Mouse (Mus musculus): Measurements from ENCODE around the gene Exosc2. TPM values are rescaled to one million over a fixed set of nuclear protein-coding genes. Genes with fewer than 3 reads are reported as not detected.

Gene Exosc2
- polyA plus RNA-seq, 1 experiment from 2014 or later = 42.8 TPM

DNA sequence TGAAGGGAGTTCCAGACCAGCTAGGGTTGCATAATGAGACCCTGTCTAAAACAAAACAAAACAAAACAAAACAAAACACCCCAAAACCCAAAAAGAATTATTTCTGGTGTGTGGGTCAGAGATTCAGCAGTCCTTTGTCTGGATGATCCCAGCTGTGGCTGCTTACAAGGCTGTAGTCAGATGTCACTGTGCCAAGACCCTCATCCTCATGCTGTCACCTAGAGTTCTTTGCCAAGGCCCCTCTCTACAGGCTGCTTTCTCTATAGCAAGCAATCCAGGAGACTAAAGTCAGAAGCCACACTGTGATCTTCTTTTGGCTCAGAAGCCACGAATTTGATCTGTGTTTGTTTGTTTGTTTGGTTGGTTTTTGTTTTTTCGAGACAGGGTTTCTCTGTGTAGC lies 42.2 kb downstream of the Exosc2 start:
- no peaks in the 10 kb centered on the region for H3K9me3 ChIP-seq (replicated peaks; ENCODE audit: control insufficient read depth, low read length)
- H3K4me1 ChIP-seq (ENCODE audit: control insufficient read depth, insufficient read depth, low read length) = peaks cover 3% of the 10 kb centered on the region; the same call in 1 of the 2 replicates
- no peak overlapping the region for H3K4me3 ChIP-seq (ENCODE audit: low read depth, low read length)
- no peak for ATAC-seq (replicated peaks; ENCODE audit: insufficient number of reproducible peaks, low FRiP score, low TSS enrichment)
- no peak overlapping the region for H3K27ac ChIP-seq (ENCODE audit: low read depth, low read length)
- WGBS (ENCODE audit: insufficient replicate concordance) = 78% methylated on average over 2 of the region's 2 CpGs
- H3K4me2 ChIP-seq = no peak overlapping the region
- H3K36me3 ChIP-seq (ENCODE audit: control insufficient read depth, insufficient read depth, low read length) = no peaks in the 10 kb centered on the region
- H3K27me3 ChIP-seq (ENCODE audit: control insufficient read depth, insufficient read depth, low read length) = no peaks in the 10 kb centered on the region
- no peak overlapping the region for H3K9ac ChIP-seq (ENCODE audit: low read depth, low read length)

- no peaks in the 10 kb centered on the region for H3K27me3 ChIP-seq (ENCODE audit: control insufficient read depth, insufficient read depth, low read length)
- WGBS (ENCODE audit: insufficient replicate concordance) = 75% methylated on average over 3 of the region's 3 CpGs
- peaks cover 3% of the 10 kb centered on the region; the same call in 1 of the 2 replicates for H3K4me1 ChIP-seq (ENCODE audit: control insufficient read depth, insufficient read depth, low read length)
- no peak overlapping the region for H3K4me2 ChIP-seq
- no peak overlapping the region for H3K4me3 ChIP-seq (ENCODE audit: low read depth, low read length)
- no peak overlapping the region for H3K27ac ChIP-seq (ENCODE audit: low read depth, low read length)
- ATAC-seq (replicated peaks; ENCODE audit: insufficient number of reproducible peaks, low FRiP score, low TSS enrichment) = no peak
- H3K36me3 ChIP-seq (ENCODE audit: control insufficient read depth, insufficient read depth, low read length) = 0 out of 2 replicates have a peak, but pooled peaks cover 2% of the 10 kb centered on the region
- H3K9ac ChIP-seq (ENCODE audit: low read depth, low read length) = no peak overlapping the region
- no peaks in the 10 kb centered on the region for H3K9me3 ChIP-seq (replicated peaks; ENCODE audit: control insufficient read depth, low read length)
Measured at GRCm38 (mm10) chr2:31713813-31714212, 43.3 kb downstream of the Exosc2 start.

GRCm38 (mm10) chr2:31714780-31715179 lies 44.3 kb downstream of the Exosc2 start:
- peaks cover 3% of the 10 kb centered on the region; the same call in 1 of the 2 replicates for H3K4me1 ChIP-seq (ENCODE audit: control insufficient read depth, insufficient read depth, low read length)
- 0 out of 2 replicates have a peak, but pooled peaks cover 2% of the 10 kb centered on the region for H3K36me3 ChIP-seq (ENCODE audit: control insufficient read depth, insufficient read depth, low read length)
- H3K4me2 ChIP-seq = no peak overlapping the region
- no peak for ATAC-seq (replicated peaks; ENCODE audit: insufficient number of reproducible peaks, low FRiP score, low TSS enrichment)
- no peaks in the 10 kb centered on the region for H3K27me3 ChIP-seq (ENCODE audit: control insufficient read depth, insufficient read depth, low read length)
- H3K4me3 ChIP-seq (ENCODE audit: low read depth, low read length) = no peak overlapping the region
- no peak overlapping the region for H3K9ac ChIP-seq (ENCODE audit: low read depth, low read length)
- no peak overlapping the region for H3K27ac ChIP-seq (ENCODE audit: low read depth, low read length)
- 93% methylated on average over 4 of the region's 4 CpGs for WGBS (ENCODE audit: insufficient replicate concordance)
- no peaks in the 10 kb centered on the region for H3K9me3 ChIP-seq (replicated peaks; ENCODE audit: control insufficient read depth, low read length)

DNA sequence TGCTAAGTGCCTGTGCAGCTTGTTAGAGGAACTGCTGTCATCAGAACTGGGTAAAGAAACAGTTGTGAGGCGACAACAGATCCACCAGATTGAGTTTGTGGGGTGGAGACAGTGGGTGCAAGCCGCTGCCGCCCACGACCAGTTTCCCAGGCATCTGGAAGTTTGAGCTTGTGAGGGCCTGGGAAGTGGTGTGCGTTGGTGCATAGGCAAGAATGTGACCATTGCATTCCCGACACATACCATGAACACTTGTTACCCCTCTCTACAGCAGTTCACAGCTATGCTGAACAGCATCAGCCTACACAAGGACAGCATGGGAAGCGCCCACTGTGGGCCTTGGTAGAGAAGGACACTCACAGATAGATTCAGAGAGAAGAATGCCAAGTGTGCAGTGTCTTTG lies 45.5 kb downstream of the Exosc2 start:
- H3K9ac ChIP-seq (ENCODE audit: low read depth, low read length) = no peak overlapping the region
- peak overlapping the region; percentile 23; the same call in 1 of the 2 replicates for H3K27ac ChIP-seq (ENCODE audit: low read depth, low read length)
- peaks cover 3% of the 10 kb centered on the region; the same call in 1 of the 2 replicates for H3K4me1 ChIP-seq (ENCODE audit: control insufficient read depth, insufficient read depth, low read length)
- WGBS (ENCODE audit: insufficient replicate concordance) = 60% methylated on average over 7 of the region's 7 CpGs
- no peak overlapping the region for H3K4me2 ChIP-seq
- no peak for ATAC-seq (replicated peaks; ENCODE audit: insufficient number of reproducible peaks, low FRiP score, low TSS enrichment)
- no peak overlapping the region for H3K4me3 ChIP-seq (ENCODE audit: low read depth, low read length)
- H3K36me3 ChIP-seq (ENCODE audit: control insufficient read depth, insufficient read depth, low read length) = 0 out of 2 replicates have a peak, but pooled peaks cover 2% of the 10 kb centered on the region
- no peaks in the 10 kb centered on the region for H3K27me3 ChIP-seq (ENCODE audit: control insufficient read depth, insufficient read depth, low read length)
- H3K9me3 ChIP-seq (replicated peaks; ENCODE audit: control insufficient read depth, low read length) = no peaks in the 10 kb centered on the region

GRCm38 (mm10) chr2:31719202-31719880 lies 48.8 kb downstream of the Exosc2 start:
- WGBS (ENCODE audit: insufficient replicate concordance) = 85% methylated on average over 6 of the region's 6 CpGs
- 0 out of 2 replicates have a peak, but pooled peaks cover 2% of the 10 kb centered on the region for H3K36me3 ChIP-seq (ENCODE audit: control insufficient read depth, insufficient read depth, low read length)
- H3K9me3 ChIP-seq (replicated peaks; ENCODE audit: control insufficient read depth, low read length) = no peaks in the 10 kb centered on the region
- H3K4me1 ChIP-seq (ENCODE audit: control insufficient read depth, insufficient read depth, low read length) = peaks cover 3% of the 10 kb centered on the region; the same call in 1 of the 2 replicates
- H3K27ac ChIP-seq (ENCODE audit: low read depth, low read length) = no peak overlapping the region
- H3K4me2 ChIP-seq = no peak overlapping the region
- H3K4me3 ChIP-seq (ENCODE audit: low read depth, low read length) = no peak overlapping the region
- H3K9ac ChIP-seq (ENCODE audit: low read depth, low read length) = no peak overlapping the region
- no peak for ATAC-seq (replicated peaks; ENCODE audit: insufficient number of reproducible peaks, low FRiP score, low TSS enrichment)
- H3K27me3 ChIP-seq (ENCODE audit: control insufficient read depth, insufficient read depth, low read length) = no peaks in the 10 kb centered on the region

DNA sequence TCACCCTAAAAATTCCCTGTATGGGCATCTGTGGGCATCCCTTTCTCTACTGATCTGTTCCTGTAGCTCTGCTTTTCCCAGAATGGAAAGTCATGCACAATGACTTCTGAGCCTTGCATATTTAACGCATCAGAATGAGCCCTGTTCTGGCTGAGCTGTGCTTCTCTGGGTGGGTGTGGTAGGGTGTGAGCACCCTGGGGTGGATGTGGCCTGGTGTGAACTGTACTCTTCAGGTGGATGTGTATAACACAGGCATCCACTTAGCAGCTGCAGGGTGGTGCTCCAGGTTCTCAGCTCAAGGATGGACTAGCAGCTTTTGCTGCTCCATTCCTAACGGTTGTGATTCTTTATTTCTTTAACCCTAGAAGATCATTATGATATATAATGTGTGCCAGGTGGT lies 49.4 kb downstream of the Exosc2 start:
- Histone ChIP-seq H3K4me3 (ENCODE audit: low read depth, low read length) (no peak overlapping the region), H3K9ac (ENCODE audit: low read depth, low read length) (no peak overlapping the region), H3K36me3 (ENCODE audit: control insufficient read depth, insufficient read depth, low read length) (0 out of 2 replicates have a peak, but pooled peaks cover 2% of the 10 kb centered on the region), H3K4me2 (no peak overlapping the region), H3K9me3 (replicated peaks; ENCODE audit: control insufficient read depth, low read length) (no peaks in the 10 kb centered on the region), H3K27ac (ENCODE audit: low read depth, low read length) (no peak overlapping the region), H3K4me1 (ENCODE audit: control insufficient read depth, insufficient read depth, low read length) (peaks cover 3% of the 10 kb centered on the region; the same call in 1 of the 2 replicates), H3K27me3 (ENCODE audit: control insufficient read depth, insufficient read depth, low read length) (no peaks in the 10 kb centered on the region)
- WGBS (ENCODE audit: insufficient replicate concordance) = 83% methylated on average over 2 of the region's 2 CpGs
- no peak for ATAC-seq (replicated peaks; ENCODE audit: insufficient number of reproducible peaks, low FRiP score, low TSS enrichment)

DNA sequence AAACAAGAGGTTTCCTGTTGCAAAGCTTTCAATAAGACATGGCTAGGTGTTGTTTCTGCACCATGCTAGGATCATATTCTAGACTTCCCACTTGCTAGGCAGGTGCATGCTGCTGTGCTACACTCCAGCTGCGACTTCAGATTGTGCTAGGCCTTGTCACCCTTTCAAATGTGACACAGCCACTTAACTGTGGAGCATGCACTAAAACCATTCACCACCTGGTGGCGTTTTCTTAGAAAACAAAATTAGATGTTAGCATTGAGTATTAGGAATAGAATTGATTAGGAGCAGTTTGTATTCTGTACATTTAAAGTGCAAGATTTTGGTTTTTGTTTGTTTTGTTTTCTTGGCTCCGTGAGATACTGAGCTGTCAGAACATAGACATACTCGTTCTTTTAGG lies 50.3 kb downstream of the Exosc2 start:
- no peak for ATAC-seq (replicated peaks; ENCODE audit: insufficient number of reproducible peaks, low FRiP score, low TSS enrichment)
- H3K4me3 ChIP-seq (ENCODE audit: low read depth, low read length) = no peak overlapping the region
- no peak overlapping the region for H3K4me2 ChIP-seq
- H3K4me1 ChIP-seq (ENCODE audit: control insufficient read depth, insufficient read depth, low read length) = peaks cover 3% of the 10 kb centered on the region; the same call in 1 of the 2 replicates
- H3K9me3 ChIP-seq (replicated peaks; ENCODE audit: control insufficient read depth, low read length) = no peaks in the 10 kb centered on the region
- no peak overlapping the region for H3K27ac ChIP-seq (ENCODE audit: low read depth, low read length)
- H3K9ac ChIP-seq (ENCODE audit: low read depth, low read length) = no peak overlapping the region
- H3K27me3 ChIP-seq (ENCODE audit: control insufficient read depth, insufficient read depth, low read length) = no peaks in the 10 kb centered on the region
- 62% methylated on average over 4 of the region's 4 CpGs for WGBS (ENCODE audit: insufficient replicate concordance)
- H3K36me3 ChIP-seq (ENCODE audit: control insufficient read depth, insufficient read depth, low read length) = 0 out of 2 replicates have a peak, but pooled peaks cover 2% of the 10 kb centered on the region

- ATAC-seq (replicated peaks; ENCODE audit: insufficient number of reproducible peaks, low FRiP score, low TSS enrichment) = no peak
- H3K9me3 ChIP-seq (replicated peaks; ENCODE audit: control insufficient read depth, low read length) = no peaks in the 10 kb centered on the region
- WGBS (ENCODE audit: insufficient replicate concordance) = 85% methylated on average over 7 of the region's 7 CpGs
Measured at GRCm38 (mm10) chr2:31724730-31725490, 54.4 kb downstream of the Exosc2 start.

More at GRCm38 (mm10) chr2:31724730-31725490, 54.4 kb downstream of the Exosc2 start:
- H3K27me3 ChIP-seq (ENCODE audit: control insufficient read depth, insufficient read depth, low read length) = no peaks in the 10 kb centered on the region
- peaks cover 26% of the 10 kb centered on the region for H3K4me1 ChIP-seq (ENCODE audit: control insufficient read depth, insufficient read depth, low read length)
- no peak overlapping the region for H3K4me2 ChIP-seq
- no peak overlapping the region for H3K9ac ChIP-seq (ENCODE audit: low read depth, low read length)
- H3K27ac ChIP-seq (ENCODE audit: low read depth, low read length) = no peak overlapping the region
- no peaks in the 10 kb centered on the region for H3K36me3 ChIP-seq (ENCODE audit: control insufficient read depth, insufficient read depth, low read length)
- no peak overlapping the region for H3K4me3 ChIP-seq (ENCODE audit: low read depth, low read length)

Data from heart, embryonic 11.5 days (tissue).